Mouse (Mus musculus) urinary bladder, postnatal 0 days (tissue): ENCODE data around the gene Trat1. TPM values are rescaled to one million over a fixed set of nuclear protein-coding genes. Genes with fewer than 3 reads are reported as not detected.

Source experiments
- polyA plus RNA-seq: library from polyadenylated mRNA; unstranded; fragments of >200 nt; fragmentation: Nextera tagmentation; extraction: Ambion mirVana; gene quantifications from 2 replicates; pipeline ENCODE4 v1.2.1, GENCODE M21; 2015

Trat1 gene
- 0.08 TPM in 1 of 2 replicates, not detected in the other for polyA plus RNA-seq

GRCm38 (mm10) chr16:48771971-48772445 lies at the start of gene Trat1:
Trat1 (minus strand) TSS chr16:48772021.

DNA sequence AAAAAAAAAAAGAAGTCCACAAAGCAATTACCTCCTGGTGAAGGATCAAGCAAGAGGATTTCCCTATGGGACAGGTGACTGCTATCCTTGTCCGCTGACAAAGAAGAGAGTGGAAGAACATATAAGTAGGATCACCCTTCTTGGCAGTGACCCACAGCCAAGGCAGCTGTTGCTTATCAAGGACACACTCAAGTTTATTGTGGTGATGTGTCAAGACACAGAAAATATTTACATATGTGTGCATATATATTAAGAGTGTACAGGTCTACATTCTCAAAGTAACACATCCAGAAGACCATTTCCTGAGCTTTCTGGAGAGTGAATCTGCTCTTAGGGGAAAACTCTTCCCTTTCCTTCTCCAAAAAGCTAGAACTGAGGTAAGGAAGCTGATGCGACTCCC lies 44.9 kb upstream of the Trat1 start, which contains the start of gene Retnlb:
TSS of gene Retnlb (plus strand) at position 162 of the 400 bp plus-strand sequence.

Other genes starting within 250 kb of the Trat1 start
- gene Retnlb, start 44.8 kb upstream of the Trat1 start, polyA plus RNA-seq, result not detected in 2 replicates
- gene Retnla, start 70.5 kb upstream of the Trat1 start, polyA plus RNA-seq, result 0.39 TPM in 1 of 2 replicates, not detected in the other
- gene Retnlg, start 100.6 kb upstream of the Trat1 start, polyA plus RNA-seq, result 1.2 and 24.1 TPM in 2 replicates
- 5.0 and 6.2 TPM in 2 replicates for gene Dzip3, start 222.1 kb upstream of the Trat1 start, polyA plus RNA-seq
- gene Cip2a, start 222.2 kb upstream of the Trat1 start, polyA plus RNA-seq, result 4.2 and 6.6 TPM in 2 replicates